Mouse (Mus musculus): ENCODE measurements around the gene Inpp4b. TPM values are rescaled to one million over a fixed set of nuclear protein-coding genes. Genes with fewer than 3 reads are reported as not detected.
"Not testable (repeated sequence)": the region's sequence is repeated elsewhere in the genome, so short reads cannot be mapped to it uniquely, and the experiment has no call there.

Gene Inpp4b
- polyA plus RNA-seq, 3 experiments from 2014 or later: 249 to 663 (median 549) TPM

DNA sequence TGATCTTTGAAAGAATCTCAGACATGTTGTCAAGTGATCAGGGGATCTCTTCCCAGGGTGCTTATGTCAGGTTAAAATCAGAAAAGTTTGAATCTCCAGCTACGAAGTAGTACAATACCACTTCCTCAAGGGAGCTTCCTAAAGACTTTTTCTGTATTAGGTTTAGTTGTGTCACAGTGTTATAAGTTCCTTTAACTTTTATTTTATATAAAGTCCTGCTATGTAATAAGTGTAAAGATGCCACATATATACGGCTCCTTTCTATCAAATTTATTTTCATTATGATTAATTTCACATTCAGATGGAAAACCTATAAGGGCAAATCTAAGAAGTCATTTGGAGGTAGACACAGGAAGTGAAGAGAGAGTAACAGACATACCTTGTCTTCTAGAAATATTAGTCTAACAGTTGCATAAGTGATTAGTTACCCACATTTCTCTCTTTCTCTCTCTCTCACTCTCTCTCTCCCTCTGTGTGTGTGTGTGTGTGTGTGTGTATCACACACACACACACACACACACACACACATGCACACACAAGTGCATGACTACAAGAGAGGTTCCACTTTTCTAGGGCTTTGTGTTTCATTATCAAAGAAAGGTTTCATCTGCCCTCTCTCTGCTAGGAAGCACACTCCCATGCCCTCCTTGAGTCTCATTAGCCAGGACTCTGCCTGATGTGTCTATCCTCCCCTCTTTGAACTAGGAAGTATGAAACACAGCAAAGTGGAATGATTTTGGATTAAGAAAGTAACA is 438.7 kb downstream of the Inpp4b start:
- ATAC-seq: no peak

DNA sequence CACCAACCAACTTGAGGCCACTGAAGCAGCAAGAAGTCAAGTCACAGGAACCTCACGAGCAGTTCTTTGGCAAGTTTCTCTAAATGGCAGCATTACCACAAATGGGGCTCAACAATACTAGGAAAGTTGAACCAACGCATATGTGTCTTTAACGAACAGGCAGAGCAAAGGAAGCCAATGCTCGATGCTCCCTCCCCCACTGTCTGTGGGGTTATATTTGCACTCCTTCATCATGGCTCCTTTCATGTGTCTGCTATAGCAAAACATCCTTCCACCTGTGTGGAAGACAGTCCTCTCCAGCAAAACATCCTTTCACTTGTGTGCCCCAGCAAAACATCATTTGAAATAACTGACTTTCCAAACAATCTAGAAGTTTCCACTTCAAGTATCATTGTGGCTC is 440.4 kb downstream of the Inpp4b start:
- ATAC-seq: peak; percentile 68

DNA sequence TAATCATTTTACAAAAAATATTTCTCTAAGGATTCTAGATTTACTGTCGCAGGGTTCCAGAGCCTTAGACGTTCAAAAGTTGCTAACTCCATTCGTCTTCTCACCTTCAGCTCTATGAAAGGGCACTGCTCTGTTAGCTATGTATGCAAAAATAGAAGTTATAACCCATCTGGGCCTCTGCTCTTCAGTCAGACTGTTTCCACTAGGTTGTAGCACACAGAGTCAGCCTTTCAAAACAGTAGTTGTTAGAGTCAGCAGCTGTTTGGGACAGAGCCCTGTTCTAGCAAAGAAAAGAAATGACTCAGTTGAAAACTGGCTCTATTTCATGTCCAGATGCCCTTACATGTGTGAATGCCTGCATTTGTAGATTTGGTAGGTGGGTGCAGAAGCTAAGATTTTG is 442.4 kb downstream of the Inpp4b start:
- peak; percentile 14 for ATAC-seq

DNA sequence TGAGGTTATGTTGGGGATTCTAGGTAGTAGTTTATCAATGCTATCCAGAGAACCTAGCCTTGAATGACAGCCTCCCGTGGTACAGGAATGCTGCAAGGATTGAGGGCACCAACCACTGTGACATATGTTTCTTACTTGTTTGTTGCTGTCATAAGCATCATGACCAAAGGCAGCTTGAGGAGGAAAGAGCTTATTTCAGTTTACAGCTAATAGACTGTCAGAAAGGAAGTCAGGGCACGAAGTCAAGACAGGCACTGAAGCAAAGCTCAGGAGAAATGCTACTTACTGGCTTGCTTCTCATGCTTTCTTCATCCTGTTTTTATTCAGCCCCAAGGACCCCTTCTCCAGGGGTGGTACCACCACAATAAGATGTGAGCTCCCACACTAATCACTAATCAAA is 446.1 kb downstream of the Inpp4b start:
- peak; percentile 16 for ATAC-seq

GRCm38 (mm10) chr8:81792649-81793048 is 450.3 kb downstream of the Inpp4b start:
- ATAC-seq: peak; percentile 15

DNA sequence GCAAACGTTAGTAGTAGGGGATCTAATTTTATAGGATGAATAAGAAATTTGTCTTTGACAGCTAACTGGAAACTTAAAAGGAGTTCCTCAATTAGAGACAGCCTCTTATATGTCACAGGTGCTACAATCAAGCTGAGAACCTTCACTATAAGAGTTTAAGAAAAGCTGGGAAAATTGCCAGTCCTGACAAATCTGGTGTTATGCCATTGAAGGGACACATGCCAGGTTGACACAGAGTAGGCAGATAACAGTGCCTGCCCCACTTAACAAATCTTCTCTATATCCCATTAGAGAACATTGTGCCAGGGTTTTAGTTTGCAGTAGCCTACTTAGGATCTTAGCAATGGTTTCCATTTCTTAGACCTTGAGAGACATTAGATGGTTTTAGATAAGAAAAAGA is 456.1 kb downstream of the Inpp4b start:
- ATAC-seq: no peak

- ATAC-seq: peak; percentile 35
Measured at GRCm38 (mm10) chr8:81800792-81801191, 458.4 kb downstream of the Inpp4b start.

DNA sequence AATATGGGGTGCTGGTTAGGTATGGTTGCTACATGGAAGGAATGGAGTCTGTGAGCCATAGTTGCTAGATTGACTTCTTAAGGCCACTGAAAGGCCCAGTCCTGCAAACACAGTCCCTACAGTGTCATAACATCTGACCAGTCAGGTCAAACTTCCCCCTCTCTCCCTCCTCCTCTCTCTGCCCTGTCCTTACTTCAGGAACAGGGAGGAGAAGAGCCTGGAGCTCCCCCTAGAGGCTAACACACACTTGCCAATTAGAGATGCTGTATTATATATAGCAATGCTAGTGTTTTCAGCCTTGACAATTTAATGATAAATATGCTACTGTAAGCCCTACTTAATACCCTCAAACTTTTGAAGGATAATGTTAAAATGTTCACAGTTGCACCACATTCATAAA is 464.4 kb downstream of the Inpp4b start:
- ATAC-seq: peak; percentile 32

DNA sequence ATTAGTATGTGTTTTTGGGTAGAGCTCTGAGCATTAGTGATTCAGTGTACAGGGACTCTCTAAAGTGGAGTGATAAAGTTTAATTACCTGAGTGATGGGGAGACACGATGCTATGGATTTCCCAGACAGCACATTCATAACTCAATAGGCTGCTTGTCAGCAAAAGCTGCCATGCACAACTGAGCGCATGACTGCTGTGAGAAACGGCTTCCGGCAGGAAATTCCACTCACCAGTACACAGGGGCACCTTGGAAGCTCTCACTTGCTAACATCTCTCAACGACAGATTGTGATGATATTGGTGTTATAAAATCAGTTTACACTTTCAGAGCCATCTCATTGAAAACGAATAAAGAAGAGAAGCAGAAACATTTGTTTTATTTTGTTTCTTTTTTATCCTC is 465.2 kb downstream of the Inpp4b start:
- ATAC-seq: peak; percentile 60

GRCm38 (mm10) chr8:81808406-81808805 is 466.1 kb downstream of the Inpp4b start:
- no peak for ATAC-seq

- not testable (repeated sequence) for ATAC-seq
Measured at GRCm38 (mm10) chr8:81809414-81809813, 467.1 kb downstream of the Inpp4b start.

DNA sequence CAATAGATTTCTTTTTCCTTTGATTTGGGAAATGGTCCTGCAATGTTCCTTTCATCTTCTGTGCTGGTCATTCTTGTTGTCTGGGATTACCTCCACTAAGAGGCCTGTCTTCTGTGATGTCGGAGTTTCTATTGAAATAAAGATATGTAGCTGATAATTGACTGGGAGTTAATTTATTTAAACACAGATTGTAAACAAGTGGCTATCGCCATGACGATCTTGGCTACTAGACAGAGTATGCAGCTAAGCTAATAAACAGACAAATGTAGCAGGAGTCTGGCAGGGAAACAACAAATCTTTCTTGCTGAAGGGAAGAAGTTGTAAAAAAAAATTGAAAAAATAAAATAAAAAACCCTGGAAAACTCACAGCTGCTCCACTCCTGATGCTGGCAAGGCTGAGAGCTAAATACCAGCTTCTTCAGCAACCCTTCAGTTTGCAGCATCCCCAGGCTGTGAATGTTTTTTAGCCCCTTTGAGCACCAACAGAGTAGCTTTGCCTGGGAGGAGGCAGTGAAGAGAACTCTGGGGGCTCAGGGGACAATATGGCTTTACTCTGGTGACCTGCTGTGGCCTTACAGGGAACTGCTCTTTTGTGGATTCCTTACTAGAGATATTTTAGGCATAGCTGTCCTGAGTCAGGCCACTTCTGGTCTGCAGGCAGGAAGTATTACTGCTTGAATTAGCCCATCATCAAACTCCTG is 469.8 kb downstream of the Inpp4b start:
- ATAC-seq: no peak

DNA sequence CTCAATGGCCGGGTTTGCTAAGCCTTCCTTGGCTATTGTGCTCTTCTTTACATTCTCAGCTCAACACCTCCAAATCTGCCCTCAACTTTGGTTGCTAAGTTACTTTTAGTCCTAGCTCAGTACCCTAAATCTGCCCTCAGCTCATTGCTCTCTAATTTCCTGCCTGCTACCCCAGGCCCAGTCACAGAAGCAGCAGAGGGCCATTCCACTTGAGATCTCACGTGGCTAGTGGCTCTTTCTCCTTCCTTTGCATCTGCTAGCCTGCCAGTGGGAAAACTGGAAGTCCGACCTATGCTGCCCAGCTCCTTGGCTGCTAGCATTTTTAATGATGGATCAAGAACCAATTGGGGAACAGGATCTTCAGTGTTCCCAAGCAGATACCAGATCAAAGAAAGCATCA is 472.4 kb downstream of the Inpp4b start:
- ATAC-seq: peak; percentile 44

DNA sequence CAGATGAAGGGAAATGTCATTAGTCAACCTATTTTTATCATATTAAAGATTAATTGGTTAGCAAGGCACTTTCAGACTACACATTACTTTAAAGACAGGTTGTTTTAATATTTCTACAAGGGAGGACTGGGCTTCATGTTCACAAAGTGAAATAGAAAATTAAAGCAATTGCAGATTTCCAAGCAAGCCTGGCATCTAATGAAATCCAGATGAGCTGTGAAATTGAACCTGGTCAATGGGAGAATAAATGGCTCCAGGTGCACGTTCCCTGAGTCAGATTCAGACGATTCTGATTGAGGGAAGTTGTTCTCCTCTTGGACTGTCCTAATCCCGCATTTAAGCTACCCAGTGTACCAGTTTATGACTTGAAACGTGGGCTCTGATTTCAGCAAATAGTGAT is 473.2 kb downstream of the Inpp4b start:
- ATAC-seq: no peak

- ATAC-seq: peak; percentile 58
Measured at GRCm38 (mm10) chr8:81823121-81823520, 480.8 kb downstream of the Inpp4b start.

- no peak for ATAC-seq
Measured at GRCm38 (mm10) chr8:81824975-81825374, 482.6 kb downstream of the Inpp4b start.

DNA sequence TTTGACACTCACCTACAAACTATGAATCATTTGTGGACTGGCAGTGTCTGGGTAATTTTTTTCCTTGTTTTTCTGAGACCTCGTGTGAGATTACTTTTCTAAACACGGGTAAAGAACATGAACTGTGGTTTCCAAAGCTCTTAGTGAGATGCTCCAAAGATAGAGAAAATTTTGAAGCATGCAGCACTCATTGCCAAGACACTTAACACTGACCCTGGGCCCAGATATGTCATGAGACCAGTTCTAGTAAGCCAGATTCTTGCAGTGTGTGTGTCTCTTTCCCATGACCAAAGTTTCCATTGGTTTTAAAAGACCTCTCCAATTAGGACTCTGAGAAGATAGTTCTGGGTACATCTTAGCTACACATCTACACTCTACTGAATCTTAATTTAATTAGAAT is 484.1 kb downstream of the Inpp4b start:
- no peak for ATAC-seq

GRCm38 (mm10) chr8:81827306-81827913 is 485.1 kb downstream of the Inpp4b start:
- no peak for ATAC-seq

GRCm38 (mm10) chr8:81831430-81831829 is 489.1 kb downstream of the Inpp4b start:
- no peak for ATAC-seq

- ATAC-seq: no peak
Measured at GRCm38 (mm10) chr8:81833852-81834251, 491.5 kb downstream of the Inpp4b start.

DNA sequence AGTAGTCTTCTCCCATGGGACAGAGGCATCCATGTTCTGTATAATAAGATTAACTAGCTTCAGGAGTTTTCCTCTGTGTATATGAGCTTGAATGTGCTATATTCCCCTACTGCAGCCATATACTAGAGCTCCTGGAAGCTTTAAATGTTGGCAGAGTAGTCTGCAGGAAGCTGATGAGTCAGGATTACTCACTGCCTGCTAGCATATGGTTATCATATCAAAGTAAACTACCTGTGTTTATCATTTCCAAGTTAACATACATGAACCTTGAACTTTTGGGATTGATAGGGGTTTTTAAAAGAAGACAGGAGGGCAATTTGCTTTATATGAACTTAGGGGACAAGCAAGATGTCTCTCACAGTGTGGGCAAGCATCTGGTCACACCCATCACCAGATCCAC is 498.2 kb downstream of the Inpp4b start:
- peak; percentile 32 for ATAC-seq

GRCm38 (mm10) chr8:81844104-81844982 is 502.0 kb downstream of the Inpp4b start:
- no peak for ATAC-seq

- ATAC-seq: no peak
Measured at GRCm38 (mm10) chr8:81847929-81848328, 505.6 kb downstream of the Inpp4b start.

Data from inflammation-experienced regulatory T-cells, adult 6 months (primary cell).